Mouse (Mus musculus) telencephalon, adult 2 months (tissue): ENCODE data around the gene Rap1gap.

Experiments used
- DNase-seq: peaks from one replicate; pipeline ENCODE4 v3.0.0-alpha.2; 2011; ENCODE audit warnings: low read depth, low spot score

The Rap1gap gene

GRCm38 (mm10) chr4:137722692-137723427 is 58.3 kb downstream of the Rap1gap start:
- peak; percentile 63 for DNase-seq

GRCm38 (mm10) chr4:137723527-137723926 is 59.0 kb downstream of the Rap1gap start:
- no peak for DNase-seq

GRCm38 (mm10) chr4:137724212-137724611 is 59.7 kb downstream of the Rap1gap start:
- DNase-seq, result no peak

- no peak for DNase-seq
These were observed 60.2 kb downstream of the Rap1gap start for GRCm38 (mm10) chr4:137724766-137725165.

- no peak for DNase-seq
These were observed 61.1 kb downstream of the Rap1gap start for GRCm38 (mm10) chr4:137725541-137726145.

GRCm38 (mm10) chr4:137726739-137727505 is 62.4 kb downstream of the Rap1gap start:
- DNase-seq, result no peak

GRCm38 (mm10) chr4:137727506-137728187 is 63.1 kb downstream of the Rap1gap start:
- no peak for DNase-seq

GRCm38 (mm10) chr4:137728399-137729154 is 64.1 kb downstream of the Rap1gap start:
- no peak for DNase-seq

- no peak for DNase-seq
These were observed 64.8 kb downstream of the Rap1gap start for GRCm38 (mm10) chr4:137729155-137729855.

GRCm38 (mm10) chr4:137730134-137730533 is 65.6 kb downstream of the Rap1gap start:
- peak; percentile 55 for DNase-seq

- no peak for DNase-seq
These were observed 66.2 kb downstream of the Rap1gap start for GRCm38 (mm10) chr4:137730757-137731156.

- no peak for DNase-seq
These were observed 67.4 kb downstream of the Rap1gap start for GRCm38 (mm10) chr4:137731891-137732290.

GRCm38 (mm10) chr4:137732361-137732760 is 67.8 kb downstream of the Rap1gap start:
- DNase-seq, result no peak

- no peak for DNase-seq
These were observed 68.4 kb downstream of the Rap1gap start for GRCm38 (mm10) chr4:137732962-137733361.

GRCm38 (mm10) chr4:137733459-137733858 is 68.9 kb downstream of the Rap1gap start:
- DNase-seq, result no peak

GRCm38 (mm10) chr4:137736220-137736701 is 71.7 kb downstream of the Rap1gap start:
- DNase-seq, result no peak

GRCm38 (mm10) chr4:137737760-137738159 is 73.2 kb downstream of the Rap1gap start:
- no peak for DNase-seq

GRCm38 (mm10) chr4:137739151-137739923 is 74.8 kb downstream of the Rap1gap start:
- DNase-seq, result no peak

- no peak for DNase-seq
These were observed 75.8 kb downstream of the Rap1gap start for GRCm38 (mm10) chr4:137740350-137740749.

- no peak for DNase-seq
These were observed 79.3 kb downstream of the Rap1gap start for GRCm38 (mm10) chr4:137743791-137744190.
